Mouse (Mus musculus): ENCODE measurements around the gene Cby3.

DNA sequence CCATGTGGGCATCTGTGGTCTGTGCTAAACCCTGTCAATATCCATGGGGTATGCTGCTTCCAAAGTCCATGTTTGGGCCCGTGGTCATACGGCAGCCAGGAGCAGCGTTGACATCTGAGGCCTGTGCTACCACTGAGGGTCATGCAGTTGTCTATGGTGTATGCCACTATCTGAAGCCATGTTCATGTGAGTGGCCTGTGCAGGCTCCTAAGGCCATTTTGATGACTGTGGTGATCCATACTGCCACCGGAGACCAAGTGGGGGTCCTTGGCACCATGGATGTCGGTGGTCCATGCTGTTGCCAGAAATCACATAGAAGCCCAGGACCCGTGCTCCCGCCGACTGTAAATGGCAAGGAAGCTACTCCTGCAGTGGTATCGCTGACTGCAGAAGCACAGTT, 13.3 kb downstream of the Cby3 start:
- TF ChIP-seq CTCF (IDR thresholded peaks at IDR 0.05; ENCODE audit: extremely low read depth, insufficient read depth, insufficient read length, insufficient replicate concordance) (no peak), POLR2A (IDR thresholded peaks at IDR 0.05; ENCODE audit: low read depth, low read length) (no peak)

Measured in spleen, adult 2 months (tissue).